Mouse (Mus musculus) olfactory bulb, adult 2 months (tissue): ENCODE measurements around the gene Rorb. TPM values are rescaled to one million over a fixed set of nuclear protein-coding genes. Genes with fewer than 3 reads are reported as not detected.
A peak's percentile ranks its signal among the peaks of the same experiment; 100 is the strongest.

Experiments
- H3K27ac ChIP-seq: fragments of 200-500 bp; 2 replicates; pipeline ENCODE4 v1.5.1; 2012; ENCODE audit warnings: low read depth, low read length; ENCODE audit not compliant: insufficient read depth
- H3K4me1 ChIP-seq: fragments of 200-500 bp; 2 replicates; pipeline ENCODE4 v1.6.1; 2012; ENCODE audit warnings: low read length; ENCODE audit not compliant: control insufficient read depth, insufficient read depth
- H3K4me3 ChIP-seq: fragments of 200-500 bp; 2 replicates; pipeline ENCODE4 v1.5.1; 2012; ENCODE audit warnings: mild to moderate bottlenecking, low read depth, low read length, moderate library complexity; ENCODE audit not compliant: insufficient read depth
- CTCF ChIP-seq: fragments of 200-500 bp; IDR thresholded peaks from 2 replicates; pipeline ENCODE4 v1.5.1; 2012; ENCODE audit warnings: low read depth, mild to moderate bottlenecking, low read length, moderate library complexity; ENCODE audit not compliant: insufficient read depth
- POLR2A ChIP-seq: fragments of 200-500 bp; IDR thresholded peaks from 2 replicates; pipeline ENCODE4 v1.6.1; 2012; ENCODE audit warnings: mild to moderate bottlenecking, low read depth, low read length, moderate library complexity; ENCODE audit not compliant: insufficient read depth
- WGBS: fragments of 180-500 bp; shearing (Covaris S2); methylation state at CpG from one replicate; pipeline ENCODE4 v1.1.7; 2018; 5-methylcytosine and 5-hydroxymethylcytosine counted together
- polyA plus RNA-seq: library from polyadenylated mRNA; stranded (reverse); fragments of >200 nt; gene quantifications from 2 replicates; pipeline ENCODE4 v1.2.4, GENCODE M21; 2012; ENCODE audit warnings: low replicate concordance; ENCODE audit not compliant: missing spikeins, insufficient read depth, insufficient read length

The Rorb gene
- polyA plus RNA-seq, 1 experiment: not detected

- TF ChIP-seq POLR2A: no peak
- WGBS: 30% methylated on average over 6 of the region's 6 CpGs
- Histone ChIP-seq H3K4me3 (no peak overlapping the region), H3K4me1 (no peaks in the 10 kb centered on the region), H3K27ac (no peak overlapping the region)
Measured at GRCm38 (mm10) chr19:18902694-18903067, 208.3 kb downstream of the Rorb start.

GRCm38 (mm10) chr19:18902041-18902693 is 208.8 kb downstream of the Rorb start:
- H3K4me1 ChIP-seq: no peaks in the 10 kb centered on the region
- 55% methylated on average over 15 of the region's 15 CpGs for WGBS
- no peak overlapping the region for H3K27ac ChIP-seq
- TF ChIP-seq POLR2A (no peak), CTCF (no peak)
- H3K4me3 ChIP-seq: no peak overlapping the region

- Histone ChIP-seq H3K4me3 (no peak overlapping the region), H3K27ac (no peak overlapping the region), H3K4me1 (no peaks in the 10 kb centered on the region)
- TF ChIP-seq POLR2A (no peak), CTCF (no peak)
Measured at GRCm38 (mm10) chr19:18898238-18898637, 212.8 kb downstream of the Rorb start.

GRCm38 (mm10) chr19:18890216-18890615 is 220.8 kb downstream of the Rorb start:
- H3K4me3 ChIP-seq: no peak overlapping the region
- WGBS: 65% methylated on average over 4 of the region's 4 CpGs
- peaks cover 5% of the 10 kb centered on the region; the same call in 1 of the 2 replicates for H3K4me1 ChIP-seq
- TF ChIP-seq POLR2A (no peak), CTCF (no peak)
- peak overlapping the region; percentile 15 for H3K27ac ChIP-seq

GRCm38 (mm10) chr19:18889632-18890031 is 221.4 kb downstream of the Rorb start:
- WGBS: 79% methylated on average over 1 of the region's 1 CpGs
- H3K4me1 ChIP-seq: peaks cover 5% of the 10 kb centered on the region; the same call in 1 of the 2 replicates
- TF ChIP-seq POLR2A: no peak
- TF ChIP-seq CTCF: no peak
- no peak overlapping the region for H3K27ac ChIP-seq
- H3K4me3 ChIP-seq: no peak overlapping the region

GRCm38 (mm10) chr19:18889117-18889627 is 221.8 kb downstream of the Rorb start:
- WGBS: 4% methylated on average over 11 of the region's 11 CpGs
- no peak overlapping the region for H3K27ac ChIP-seq
- TF ChIP-seq POLR2A (no peak), CTCF (no peak)
- H3K4me1 ChIP-seq: peaks cover 5% of the 10 kb centered on the region; the same call in 1 of the 2 replicates
- peak overlapping the region; percentile 21 for H3K4me3 ChIP-seq

- Histone ChIP-seq H3K4me1 (peaks cover 5% of the 10 kb centered on the region; the same call in 1 of the 2 replicates), H3K4me3 (no peak overlapping the region), H3K27ac (no peak overlapping the region)
- TF ChIP-seq CTCF (no peak), POLR2A (no peak)
- 12% methylated on average over 13 of the region's 13 CpGs for WGBS
Measured at GRCm38 (mm10) chr19:18888491-18889116, 222.4 kb downstream of the Rorb start.

- TF ChIP-seq POLR2A (no peak), CTCF (no peak)
- no peak overlapping the region for H3K4me3 ChIP-seq
- H3K4me1 ChIP-seq: peaks cover 5% of the 10 kb centered on the region; the same call in 1 of the 2 replicates
- WGBS: 33% methylated on average over 11 of the region's 11 CpGs
- 0 out of 2 replicates have a peak overlapping the region, but pooled peaks have one; percentile 13 for H3K27ac ChIP-seq
Measured at GRCm38 (mm10) chr19:18887646-18888407, 223.2 kb downstream of the Rorb start.

GRCm38 (mm10) chr19:18881162-18881561 is 229.8 kb downstream of the Rorb start:
- H3K4me1 ChIP-seq: no peaks in the 10 kb centered on the region
- WGBS: 45% methylated on average over 5 of the region's 5 CpGs

More at GRCm38 (mm10) chr19:18881162-18881561, 229.8 kb downstream of the Rorb start:
- no peak for TF ChIP-seq POLR2A
- no peak for TF ChIP-seq CTCF
- Histone ChIP-seq H3K27ac (no peak overlapping the region), H3K4me3 (no peak overlapping the region)
